Mouse (Mus musculus) left cerebral cortex, postnatal 14 days (tissue): Measurements from ENCODE around the gene Ncln. TPM values are rescaled to one million over a fixed set of nuclear protein-coding genes. Genes with fewer than 3 reads are reported as not detected.
A peak's percentile ranks its signal among the peaks of the same experiment; 100 is the strongest.
"Not testable (repeated sequence)": the region's sequence is repeated elsewhere in the genome, so short reads cannot be mapped to it uniquely, and the experiment has no call there.

Source experiments
- DNase-seq, 2 experiments: peaks; one replicate each; pipeline ENCODE4 v3.0.0; 2021 to 2022; ENCODE audit warnings: low spot score in 2 of 2, mixed read lengths in 1 of 2
- intact Hi-C: fragments of 180-260 bp; cut with DNase I; formaldehyde crosslinking; loops from one replicate; pipeline ENCODE4 v1.15.1; 2025
- microRNA-seq, 2 experiments: library from miRNA; unstranded; fragments of <30 nt; microRNA quantifications; one replicate each; pipeline ENCODE4 v1.2.0; 2022
- total RNA-seq, 2 experiments: library from RNA; stranded (reverse); gene quantifications; 2 replicates each; pipeline ENCODE4 v1.2.3; 2021

Gene Ncln
- total RNA-seq, 2 experiments from 2014 or later: 80.2 to 104 TPM

DNA sequence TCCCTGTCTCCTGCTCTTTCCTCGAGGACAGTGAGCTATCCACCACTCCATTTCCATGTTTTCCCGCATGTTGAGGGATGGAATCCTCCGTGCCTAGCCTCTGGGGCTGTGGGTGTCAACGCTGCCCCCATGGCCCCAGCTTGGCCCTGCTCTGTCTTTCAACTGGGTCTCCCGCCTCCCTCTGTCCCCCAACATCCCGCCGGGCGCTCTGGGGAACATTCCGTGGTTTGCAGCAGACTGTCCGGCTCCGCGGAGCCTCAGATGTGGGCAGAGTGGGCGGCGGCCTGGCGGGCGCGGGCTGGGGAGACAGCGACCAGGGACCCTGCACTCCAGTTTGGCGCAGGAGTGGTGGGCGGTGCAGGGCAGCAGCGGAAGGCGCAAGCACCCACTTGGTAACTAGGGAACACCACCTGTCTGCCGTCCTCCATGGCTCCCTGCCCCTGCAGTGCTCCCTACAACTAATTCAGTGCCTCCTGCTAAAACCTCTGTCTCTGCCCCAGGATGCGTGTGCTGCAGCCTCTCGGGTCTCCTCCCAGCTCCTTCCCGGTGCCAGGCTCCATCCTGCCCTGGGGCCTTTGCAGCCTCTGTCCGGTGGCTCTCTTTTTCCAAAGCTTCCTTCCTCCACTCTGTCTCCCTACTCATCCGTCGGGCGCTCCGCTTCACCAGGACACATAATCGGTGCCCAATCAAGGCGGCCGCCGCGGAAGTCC is 43.8 kb downstream of the Ncln start:
- intact Hi-C loops: loop anchor here (5.0 kb wide), 1 partner anchor 165 kb away; no protein-coding TSS in a partner anchor
- peak in 1 of 2 experiments; percentile 6 for DNase-seq

GRCm38 (mm10) chr10:81451365-81451745 is 44.8 kb downstream of the Ncln start:
- intact Hi-C loops: loop anchor here (2.0 to 5.0 kb wide), 2 partner anchors 57 to 164 kb away; no protein-coding TSS in a partner anchor
- no peak for DNase-seq

- no peak for DNase-seq
- intact Hi-C loops: loop anchor here (2.0 to 5.0 kb wide), 2 partner anchors 56 to 164 kb away; no protein-coding TSS in a partner anchor
Observed at GRCm38 (mm10) chr10:81450641-81451364, 45.4 kb downstream of the Ncln start.

DNA sequence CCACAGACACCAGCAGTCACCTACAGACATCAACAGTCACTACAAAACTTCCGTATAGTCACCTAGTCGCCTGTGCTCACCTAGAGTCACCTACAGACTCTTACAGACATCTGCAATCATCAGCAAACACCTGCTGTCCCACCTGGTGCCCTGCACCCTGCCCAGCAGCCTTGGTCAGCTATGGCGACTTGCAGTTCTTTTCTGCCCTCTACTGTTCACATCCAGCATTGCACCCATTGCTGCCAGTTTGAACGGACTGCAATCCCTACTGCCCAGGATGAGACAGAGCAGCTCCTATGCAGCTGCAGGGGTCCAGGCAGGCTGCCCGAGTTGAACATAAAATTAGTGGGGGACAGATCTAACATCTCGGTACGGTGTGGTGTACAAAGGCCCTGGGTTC is 46.1 kb downstream of the Ncln start:
- DNase-seq: peak; percentile 80 to 90
- intact Hi-C loops: loop anchor here (2.0 to 5.0 kb wide), 2 partner anchors 55 to 163 kb away; no protein-coding TSS in a partner anchor

- not testable (repeated sequence) for DNase-seq
- intact Hi-C loops: loop anchor here (10.0 kb wide), 1 partner anchor 251 kb away; no protein-coding TSS in a partner anchor
Observed at GRCm38 (mm10) chr10:81445516-81445915, 50.7 kb downstream of the Ncln start.

DNA sequence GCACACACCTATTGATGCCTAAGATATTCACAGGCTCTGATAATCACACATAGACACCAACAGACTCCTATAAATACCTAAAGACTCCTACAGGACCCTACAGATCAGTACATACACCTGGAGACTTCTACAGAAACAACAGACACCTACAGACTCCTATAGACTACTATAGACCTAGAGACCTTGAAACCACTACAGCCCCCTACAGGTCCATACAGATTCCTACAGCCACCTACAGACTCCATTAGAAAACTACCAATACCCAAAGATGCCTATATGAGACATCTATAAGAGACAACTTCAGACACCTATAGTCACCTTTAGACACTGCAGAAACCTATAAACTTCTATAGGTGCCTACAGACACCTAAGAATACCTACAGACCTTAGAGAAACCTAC is 55.2 kb downstream of the Ncln start:
- DNase-seq: no peak

More for the DNA sequence above, 55.2 kb downstream of the Ncln start:
- intact Hi-C loops: loop anchor here (10.0 kb wide), 1 partner anchor 246 kb away; no protein-coding TSS in a partner anchor

Small RNA genes lying within 50 kb of the gene (microRNA-seq; reads per million reads assigned to microRNA genes)
- gene Gm25595: 0 reads per million in 2 experiments

Other genes starting within 250 kb of the Ncln start
- gene Matk, start 243.5 kb downstream of the Ncln start, total RNA-seq: 100 to 1,000 TPM; 226 to 227 TPM
- gene Mrpl54, start 229.5 kb downstream of the Ncln start, total RNA-seq: 10 to 100 TPM; 39.0 to 41.4 TPM
- 10 to 100 TPM; 34.8 to 35.8 TPM for gene Apba3, start 229.4 kb downstream of the Ncln start, total RNA-seq
- gene Tjp3, start 204.8 kb downstream of the Ncln start, total RNA-seq: under 1 TPM; 0.15 to 0.47 TPM
- gene Pip5k1c, start 203.4 kb downstream of the Ncln start, total RNA-seq: 100 to 1,000 TPM; 391 to 396 TPM
- 10 to 100 TPM; 25.1 to 27.2 TPM for gene Cactin, start 175.3 kb downstream of the Ncln start, total RNA-seq
- gene Tbxa2r, start 167.7 kb downstream of the Ncln start, total RNA-seq: 1 to 10 TPM; 1.3 to 1.5 TPM
- under 1 TPM; 0.51 to 0.97 TPM for gene Gipc3, start 153.1 kb downstream of the Ncln start, total RNA-seq
- 10 to 100 TPM; 21.4 to 23.3 TPM for gene Hmg20b, start 145.9 kb downstream of the Ncln start, total RNA-seq
- 10 to 100 TPM; 37.8 to 38.9 TPM for gene Mfsd12, start 138.9 kb downstream of the Ncln start, total RNA-seq
- gene 4930404N11Rik, start 130.6 kb downstream of the Ncln start, total RNA-seq: 1 to 10 TPM in 1 of 2 experiments, under 1 TPM in 1; 0.93 to 1.3 TPM
- gene Fzr1, start 117.9 kb downstream of the Ncln start, total RNA-seq: 10 to 100 TPM; 74.8 to 80.3 TPM
- 10 to 100 TPM; 82.4 to 88.6 TPM for gene Dohh, start 112.0 kb downstream of the Ncln start, total RNA-seq
- gene Gm48551, start 111.9 kb downstream of the Ncln start, total RNA-seq: 1 to 10 TPM; 2.4 to 3.2 TPM
- gene Gm48552, start 107.4 kb downstream of the Ncln start, total RNA-seq: 1 to 10 TPM; 2.8 to 4.7 TPM
- 1 to 10 TPM; 1.8 to 1.9 TPM for gene Smim24, start 103.3 kb downstream of the Ncln start, total RNA-seq
- 10 to 100 TPM; 67.0 to 69.8 TPM for gene Nfic, start 40.8 kb downstream of the Ncln start, total RNA-seq
- gene Celf5, start 13.7 kb downstream of the Ncln start, total RNA-seq: 100 to 1,000 TPM; 280 to 299 TPM
- gene S1pr4, start 3.7 kb upstream of the Ncln start, total RNA-seq: under 1 TPM; 0.33 to 0.44 TPM
- 1 to 10 TPM; 2.2 to 3.2 TPM for gene Gna15, start 27.8 kb upstream of the Ncln start, total RNA-seq
- gene Gna11, start 48.8 kb upstream of the Ncln start, total RNA-seq: 100 to 1,000 TPM; 102 to 109 TPM
- 100 to 1,000 TPM; 573 to 615 TPM for gene Aes, start 63.1 kb upstream of the Ncln start, total RNA-seq
- 10 to 100 TPM; 14.1 to 15.9 TPM for gene Tle2, start 78.2 kb upstream of the Ncln start, total RNA-seq
- 1 to 10 TPM; 1.3 to 2.7 TPM for gene Tle6, start 104.7 kb upstream of the Ncln start, total RNA-seq
- 1 to 10 TPM; 1.9 to 2.2 TPM for gene BC025920, start 109.9 kb upstream of the Ncln start, total RNA-seq
- 10 to 100 TPM; 23.6 to 25.1 TPM for gene Sirt6, start 131.4 kb upstream of the Ncln start, total RNA-seq
- gene Ankrd24, start 132.1 kb upstream of the Ncln start, total RNA-seq: 10 to 100 TPM; 31.9 to 34.5 TPM
- 1 to 10 TPM; 4.8 TPM for gene Gm10778, start 152.7 kb upstream of the Ncln start, total RNA-seq
- gene Zfp433, start 208.4 kb upstream of the Ncln start, total RNA-seq: 10 to 100 TPM; 10.1 to 11.3 TPM